Mouse (Mus musculus): Measurements from ENCODE around the gene Cybrd1. TPM values are rescaled to one million over a fixed set of nuclear protein-coding genes. Genes with fewer than 3 reads are reported as not detected.

Gene Cybrd1
- polyA plus RNA-seq, 1 experiment from 2014 or later, result 0.60 TPM

DNA sequence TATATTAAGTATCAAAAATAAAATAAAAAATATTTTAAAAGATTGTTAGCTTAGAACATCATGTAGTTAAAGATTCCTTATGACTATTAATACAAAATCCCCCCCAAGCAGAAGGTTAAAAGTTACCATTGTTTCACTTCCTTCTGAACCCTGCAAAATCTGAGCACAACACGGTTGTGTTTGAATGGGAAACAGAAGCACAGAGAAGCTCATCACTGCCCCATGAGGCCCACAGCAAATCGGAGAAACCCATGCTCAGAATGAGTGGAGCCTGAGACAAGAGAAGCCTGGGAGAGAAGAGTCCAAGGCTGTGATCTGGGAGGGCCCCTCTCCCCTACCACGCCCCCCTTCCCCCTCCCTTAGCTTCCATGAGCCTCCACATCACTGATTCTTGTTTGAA lies 13.0 kb upstream of the Cybrd1 start:
- 73% methylated on average over 3 of the region's 3 CpGs for WGBS
- no peak overlapping the region for H3K4me2 ChIP-seq (replicated peaks)
- H3K36me3 ChIP-seq, result peaks cover 7% of the 10 kb centered on the region; the same call in 1 of the 2 replicates
- H3K9me3 ChIP-seq, result no peaks in the 10 kb centered on the region
- no peak overlapping the region for H3K9ac ChIP-seq (replicated peaks)
- no peak overlapping the region for H3K4me3 ChIP-seq
- H3K27ac ChIP-seq (replicated peaks), result no peak overlapping the region
- H3K4me1 ChIP-seq, result no peaks in the 10 kb centered on the region
- ATAC-seq (ENCODE audit: low FRiP score, low read depth), result no peak
- H3K27me3 ChIP-seq, result no peaks in the 10 kb centered on the region

DNA sequence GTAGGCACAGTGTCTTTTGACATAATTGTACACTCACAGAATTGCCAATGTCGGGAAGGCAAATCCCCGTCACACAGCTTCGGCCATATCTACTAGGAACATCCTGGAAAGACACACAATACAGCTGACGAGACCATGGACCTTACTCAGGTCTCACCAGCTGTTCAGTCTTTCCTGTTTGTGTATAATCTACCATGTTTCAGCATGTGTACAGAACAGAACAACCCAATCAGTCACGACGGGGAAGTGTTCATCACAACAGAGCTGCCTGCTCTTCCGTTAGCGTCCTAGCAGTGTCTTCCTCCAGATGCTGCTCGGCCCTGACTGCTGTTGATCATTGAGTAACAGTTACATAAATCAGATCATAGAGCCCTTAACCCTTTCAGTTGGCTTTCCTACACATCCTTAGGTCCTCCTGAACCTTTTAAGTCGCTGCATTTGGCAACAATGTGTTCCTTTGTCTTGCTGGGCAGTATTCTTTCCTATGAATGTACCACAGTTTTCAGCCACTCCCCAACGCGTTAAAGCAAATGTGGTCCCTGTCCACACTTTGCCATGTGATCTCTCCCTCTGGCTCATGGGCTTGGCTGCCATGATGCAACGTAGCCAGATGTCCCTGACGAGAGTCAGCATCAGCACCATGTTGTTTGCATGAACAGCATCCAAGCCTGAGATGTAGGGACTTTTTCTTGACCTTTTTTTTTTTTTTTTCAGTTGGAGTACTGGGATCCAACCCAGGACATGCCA lies 12.1 kb upstream of the Cybrd1 start:
- H3K9me3 ChIP-seq, result no peaks in the 10 kb centered on the region
- WGBS, result 85% methylated on average over 14 of the region's 14 CpGs
- ATAC-seq (ENCODE audit: low FRiP score, low read depth), result no peak
- no peaks in the 10 kb centered on the region for H3K27me3 ChIP-seq
- no peak overlapping the region for H3K27ac ChIP-seq (replicated peaks)
- no peak overlapping the region for H3K9ac ChIP-seq (replicated peaks)
- H3K36me3 ChIP-seq, result peaks cover 1% of the 10 kb centered on the region; the same call in 1 of the 2 replicates
- H3K4me1 ChIP-seq, result no peaks in the 10 kb centered on the region
- H3K4me3 ChIP-seq, result no peak overlapping the region
- H3K4me2 ChIP-seq (replicated peaks), result no peak overlapping the region

DNA sequence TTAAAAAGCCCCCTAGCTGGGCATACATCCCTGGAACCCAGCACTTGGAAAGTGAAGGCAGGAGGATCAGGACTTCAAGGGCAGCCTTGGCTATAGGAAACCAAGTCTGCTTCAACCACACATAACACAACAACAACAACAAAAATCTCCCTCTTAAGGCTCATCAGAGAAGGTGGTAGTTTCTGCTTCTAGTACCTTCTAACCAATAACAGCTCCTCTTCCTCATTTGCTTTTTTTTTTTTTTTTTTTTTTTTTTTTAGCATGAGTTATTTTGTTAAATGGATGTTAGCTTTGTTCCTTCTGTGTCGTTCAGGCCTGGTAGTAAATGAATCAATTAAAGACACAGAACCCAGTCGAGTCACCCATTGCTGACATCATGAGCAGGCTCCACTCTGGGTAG lies 10.5 kb upstream of the Cybrd1 start:
- Histone ChIP-seq H3K4me1 (no peaks in the 10 kb centered on the region), H3K4me3 (no peak overlapping the region), H3K27ac (replicated peaks) (no peak overlapping the region), H3K4me2 (replicated peaks) (no peak overlapping the region), H3K27me3 (no peaks in the 10 kb centered on the region), H3K9me3 (no peaks in the 10 kb centered on the region), H3K36me3 (no peaks in the 10 kb centered on the region), H3K9ac (replicated peaks) (no peak overlapping the region)
- WGBS, result 84% methylated on average over 2 of the region's 2 CpGs
- ATAC-seq (ENCODE audit: low FRiP score, low read depth), result no peak

DNA sequence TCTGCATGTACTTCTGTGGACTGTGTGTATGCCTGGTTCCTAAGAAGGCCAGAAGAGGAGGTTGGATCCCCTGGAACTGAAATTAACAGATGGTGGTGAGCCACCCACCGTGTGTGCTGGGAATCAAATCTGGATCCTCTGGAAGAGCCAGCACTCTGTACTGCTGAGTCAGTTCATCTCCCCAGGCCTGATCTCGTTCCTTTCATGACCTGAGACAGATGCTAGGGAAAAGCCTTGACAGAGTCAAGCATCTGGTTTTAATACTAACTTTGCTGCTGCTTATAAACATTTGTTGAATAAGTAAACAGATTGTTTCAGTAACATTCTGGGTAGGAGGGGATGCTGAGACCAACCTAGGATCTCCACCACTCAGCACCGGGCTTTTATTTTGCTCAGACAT lies 9.2 kb upstream of the Cybrd1 start:
- ATAC-seq (ENCODE audit: low FRiP score, low read depth), result no peak
- WGBS, result 86% methylated on average over 3 of the region's 3 CpGs
- Histone ChIP-seq H3K27ac (replicated peaks) (no peak overlapping the region), H3K4me2 (replicated peaks) (no peak overlapping the region), H3K9me3 (no peaks in the 10 kb centered on the region), H3K4me3 (no peak overlapping the region), H3K4me1 (no peaks in the 10 kb centered on the region), H3K9ac (replicated peaks) (no peak overlapping the region), H3K27me3 (no peaks in the 10 kb centered on the region), H3K36me3 (no peaks in the 10 kb centered on the region)

DNA sequence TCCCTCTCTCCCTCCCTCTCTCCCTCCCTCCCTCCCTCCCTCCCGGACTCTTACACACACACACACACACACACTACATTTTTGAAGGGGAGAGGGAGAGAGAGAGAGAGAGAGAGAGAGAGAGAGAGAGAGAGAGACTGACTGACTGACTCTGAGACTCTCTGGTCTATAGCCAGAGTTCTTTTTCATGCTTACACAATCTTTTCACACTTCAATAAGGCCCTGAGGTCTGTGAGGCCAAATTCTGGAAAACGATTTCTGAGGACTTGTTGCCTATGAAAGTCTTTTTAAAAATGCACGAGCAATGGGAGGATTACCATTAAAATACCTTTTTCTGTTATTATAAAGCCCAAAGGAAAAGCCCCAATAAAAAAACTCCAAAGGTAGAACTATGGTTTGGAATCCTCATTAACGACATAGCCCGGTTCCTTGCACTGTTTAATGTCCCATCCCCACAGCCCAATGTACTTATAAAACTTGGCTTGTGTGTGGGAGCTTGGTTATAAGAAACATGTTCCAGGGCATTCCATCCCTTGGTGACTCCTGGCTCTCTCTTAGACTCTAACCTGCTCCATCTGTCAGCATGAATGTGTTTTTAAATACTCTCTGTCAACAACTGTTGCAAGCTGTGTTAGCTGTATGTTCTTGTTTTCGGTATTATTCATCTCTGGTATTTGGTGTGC lies 4.1 kb upstream of the Cybrd1 start:
- no peak for ATAC-seq (ENCODE audit: low FRiP score, low read depth)
- H3K36me3 ChIP-seq, result no peaks in the 10 kb centered on the region
- peaks cover 21% of the 10 kb centered on the region for H3K27me3 ChIP-seq
- H3K9ac ChIP-seq (replicated peaks), result no peak overlapping the region
- H3K4me1 ChIP-seq, result peaks cover 12% of the 10 kb centered on the region; the same call in 1 of the 2 replicates
- WGBS, result 86% methylated on average over 5 of the region's 6 CpGs
- H3K4me2 ChIP-seq (replicated peaks), result no peak overlapping the region
- H3K27ac ChIP-seq (replicated peaks), result no peak overlapping the region
- no peak overlapping the region for H3K4me3 ChIP-seq
- no peaks in the 10 kb centered on the region for H3K9me3 ChIP-seq

- Histone ChIP-seq H3K27me3 (peaks cover 34% of the 10 kb centered on the region), H3K27ac (replicated peaks) (no peak overlapping the region), H3K4me3 (no peak overlapping the region), H3K9me3 (no peaks in the 10 kb centered on the region), H3K4me2 (replicated peaks) (no peak overlapping the region), H3K4me1 (peaks cover 12% of the 10 kb centered on the region; the same call in 1 of the 2 replicates), H3K9ac (replicated peaks) (no peak overlapping the region), H3K36me3 (no peaks in the 10 kb centered on the region)
- WGBS, result 96% methylated on average over 4 of the region's 4 CpGs
- no peak for ATAC-seq (ENCODE audit: low FRiP score, low read depth)
Observed at GRCm38 (mm10) chr2:71116151-71116550, 1.6 kb upstream of the Cybrd1 start.

DNA sequence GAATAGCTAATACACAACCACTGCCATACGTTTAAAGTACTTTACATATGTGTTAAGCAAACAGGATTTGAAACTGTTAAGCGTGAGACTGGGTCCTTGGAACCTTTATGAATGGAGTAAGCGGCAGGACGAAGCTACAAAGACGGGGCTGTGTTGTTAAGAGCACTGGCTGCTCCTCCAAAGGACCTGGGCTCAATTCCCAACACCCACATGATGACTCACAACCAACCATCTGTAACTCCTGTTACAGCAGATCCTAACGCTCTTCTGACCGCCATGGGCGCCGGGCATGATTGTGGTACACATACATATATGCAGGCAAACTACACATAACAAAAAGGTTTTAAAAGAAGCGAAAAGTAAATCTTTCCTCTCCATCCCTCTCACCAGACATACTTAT lies 3.1 kb downstream of the Cybrd1 start:
- WGBS, result 81% methylated on average over 10 of the region's 10 CpGs
- Histone ChIP-seq H3K27ac (replicated peaks) (no peak overlapping the region), H3K4me3 (no peak overlapping the region), H3K9me3 (no peaks in the 10 kb centered on the region), H3K4me2 (replicated peaks) (no peak overlapping the region), H3K4me1 (peaks cover 21% of the 10 kb centered on the region), H3K9ac (replicated peaks) (no peak overlapping the region), H3K27me3 (peaks cover 34% of the 10 kb centered on the region), H3K36me3 (no peaks in the 10 kb centered on the region)
- no peak for ATAC-seq (ENCODE audit: low FRiP score, low read depth)

DNA sequence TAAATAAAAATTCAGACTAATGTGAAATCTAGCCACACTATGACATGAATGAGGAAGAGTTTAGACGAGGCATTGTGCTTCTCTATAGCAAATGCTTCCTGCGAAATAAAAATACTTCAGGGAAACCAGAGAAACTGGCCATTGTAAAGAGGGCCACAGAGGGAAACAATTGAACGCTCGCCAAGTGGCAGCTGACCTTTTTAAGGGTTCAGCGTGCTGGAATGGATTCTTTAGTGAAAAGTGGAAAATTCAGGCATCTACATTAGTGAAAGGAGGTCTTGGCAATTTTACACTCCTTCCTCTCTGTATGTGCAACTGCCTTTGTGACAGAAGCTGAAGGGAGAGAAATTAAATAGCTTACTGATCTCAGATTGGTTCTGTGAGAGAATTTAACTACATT lies 3.7 kb downstream of the Cybrd1 start:
- Histone ChIP-seq H3K27ac (replicated peaks) (no peak overlapping the region), H3K4me3 (no peak overlapping the region), H3K36me3 (no peaks in the 10 kb centered on the region), H3K9ac (replicated peaks) (no peak overlapping the region), H3K4me2 (replicated peaks) (no peak overlapping the region), H3K27me3 (peaks cover 34% of the 10 kb centered on the region), H3K4me1 (peaks cover 21% of the 10 kb centered on the region), H3K9me3 (no peaks in the 10 kb centered on the region)
- 13% methylated on average over 5 of the region's 5 CpGs for WGBS
- ATAC-seq (ENCODE audit: low FRiP score, low read depth), result no peak

- Histone ChIP-seq H3K9me3 (no peaks in the 10 kb centered on the region), H3K4me1 (peaks cover 21% of the 10 kb centered on the region), H3K9ac (replicated peaks) (no peak overlapping the region), H3K36me3 (no peaks in the 10 kb centered on the region), H3K27me3 (peaks cover 24% of the 10 kb centered on the region), H3K4me2 (replicated peaks) (no peak overlapping the region), H3K4me3 (no peak overlapping the region), H3K27ac (replicated peaks) (no peak overlapping the region)
- ATAC-seq (ENCODE audit: low FRiP score, low read depth), result no peak
- WGBS, result 83% methylated on average over 13 of the region's 13 CpGs
Observed at GRCm38 (mm10) chr2:71122268-71123029, 4.7 kb downstream of the Cybrd1 start.

DNA sequence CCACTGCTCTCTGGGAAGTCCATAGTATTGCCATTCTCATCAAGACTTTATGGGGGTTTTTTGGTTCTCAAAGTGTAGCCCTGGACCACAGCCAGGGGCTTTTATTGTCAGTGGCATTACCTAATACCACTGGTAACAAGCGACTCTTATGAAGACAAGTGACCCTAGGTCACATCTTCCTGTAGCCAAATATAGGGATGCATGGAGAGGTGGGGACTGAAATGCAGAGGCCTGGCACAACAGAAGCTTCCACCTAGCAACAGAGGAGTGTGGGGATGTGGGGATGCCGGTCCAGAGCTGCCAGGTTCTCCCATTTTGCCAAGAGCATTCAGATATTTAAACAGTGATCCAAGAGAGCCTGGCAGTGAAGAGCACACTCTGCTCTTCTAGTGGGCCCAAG lies 5.9 kb downstream of the Cybrd1 start:
- H3K9me3 ChIP-seq, result no peaks in the 10 kb centered on the region
- no peak for ATAC-seq (ENCODE audit: low FRiP score, low read depth)
- H3K27ac ChIP-seq (replicated peaks), result no peak overlapping the region
- WGBS, result 77% methylated on average over 2 of the region's 2 CpGs
- H3K36me3 ChIP-seq, result no peaks in the 10 kb centered on the region
- H3K27me3 ChIP-seq, result peaks cover 13% of the 10 kb centered on the region
- H3K4me2 ChIP-seq (replicated peaks), result no peak overlapping the region
- H3K4me1 ChIP-seq, result peaks cover 9% of the 10 kb centered on the region
- no peak overlapping the region for H3K4me3 ChIP-seq
- H3K9ac ChIP-seq (replicated peaks), result no peak overlapping the region

DNA sequence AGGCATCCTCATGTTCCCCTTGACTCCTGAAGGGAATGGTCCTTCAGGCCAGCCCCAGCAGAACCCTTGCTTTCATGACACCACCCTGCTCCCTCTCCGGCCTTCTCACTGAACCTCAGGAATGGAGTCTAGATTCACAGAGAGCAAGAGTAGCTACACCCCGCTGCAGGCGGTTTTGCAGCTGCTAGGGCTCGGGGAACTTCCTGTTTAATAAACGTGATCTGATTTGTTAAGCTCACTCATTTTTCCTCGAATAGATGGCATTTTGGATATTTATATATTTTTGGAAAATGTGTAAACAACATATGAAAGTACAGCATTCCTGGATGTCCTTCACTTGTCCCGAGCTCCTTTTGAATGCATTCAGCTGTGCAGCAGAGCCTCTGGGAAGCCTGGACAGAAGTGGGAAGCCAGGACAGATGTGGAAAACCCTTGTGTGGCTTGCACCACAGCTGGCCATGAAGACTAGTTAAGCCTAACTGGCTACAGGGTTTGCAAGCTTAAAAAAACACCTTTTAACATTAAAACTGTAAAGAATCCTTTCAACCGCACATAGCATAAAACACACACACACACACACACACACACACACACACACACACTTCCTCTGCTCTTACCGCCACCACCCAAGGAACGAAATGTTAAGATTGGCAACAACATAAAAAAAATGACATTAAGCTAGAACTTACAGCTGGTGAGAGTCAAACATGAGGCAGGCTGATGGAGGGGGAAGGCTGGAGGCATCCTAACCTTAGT lies 10.2 kb downstream of the Cybrd1 start:
- Histone ChIP-seq H3K4me3 (no peak overlapping the region), H3K9ac (replicated peaks) (no peak overlapping the region), H3K27me3 (no peaks in the 10 kb centered on the region), H3K4me2 (replicated peaks) (no peak overlapping the region), H3K27ac (replicated peaks) (no peak overlapping the region), H3K9me3 (no peaks in the 10 kb centered on the region), H3K36me3 (no peaks in the 10 kb centered on the region), H3K4me1 (no peaks in the 10 kb centered on the region)
- 84% methylated on average over 10 of the region's 10 CpGs for WGBS
- no peak for ATAC-seq (ENCODE audit: low FRiP score, low read depth)

All from midbrain, embryonic 12.5 days (tissue).